Mouse (Mus musculus) embryonic facial prominence, embryonic 11.5 days (tissue): Measurements from ENCODE around the gene Dusp3. TPM values are rescaled to one million over a fixed set of nuclear protein-coding genes. Genes with fewer than 3 reads are reported as not detected.

Source experiments
- ATAC-seq: fragments of 200-750 bp; cut with Nextera tagmentation; replicated peaks from 2 replicates; pipeline ENCODE4 v1.8.0; 2017; ENCODE audit warnings: low read depth; ENCODE audit not compliant: insufficient number of reproducible peaks, low FRiP score, low TSS enrichment
- DNase-seq: peaks from one replicate; pipeline ENCODE4 v3.0.0-alpha.2; 2015; ENCODE audit warnings: low spot score
- H3K27ac ChIP-seq: fragments of 300-500 bp; sonication (generic); replicated peaks from 2 replicates; pipeline ENCODE4 v1.5.1; 2014; ENCODE audit warnings: mild to moderate bottlenecking, low read depth, low read length, control low read depth
- H3K27me3 ChIP-seq: fragments of 300-500 bp; sonication (generic); 2 replicates; pipeline ENCODE4 v1.6.1; 2014; ENCODE audit warnings: mild to moderate bottlenecking, low read length, moderate library complexity, mixed read lengths; ENCODE audit not compliant: control insufficient read depth, insufficient read depth
- H3K36me3 ChIP-seq: fragments of 300-500 bp; sonication (generic); replicated peaks from 2 replicates; pipeline ENCODE4 v1.6.1; 2014; ENCODE audit warnings: low read depth, mild to moderate bottlenecking, low read length, moderate library complexity, mixed read lengths; ENCODE audit not compliant: control insufficient read depth, insufficient read depth
- H3K4me1 ChIP-seq: fragments of 300-500 bp; sonication (generic); 2 replicates; pipeline ENCODE4 v1.6.1; 2014; ENCODE audit warnings: low read length, mixed read lengths; ENCODE audit not compliant: control insufficient read depth, insufficient read depth
- H3K4me2 ChIP-seq: fragments of 300-500 bp; sonication (generic); 2 replicates; pipeline ENCODE4 v1.6.1; 2014; ENCODE audit warnings: low read depth, mild to moderate bottlenecking, control low read depth, low read length, moderate library complexity
- H3K4me3 ChIP-seq: fragments of 300-500 bp; sonication (generic); 2 replicates; pipeline ENCODE4 v1.5.1; 2014; ENCODE audit warnings: low read depth, low read length, control low read depth
- H3K9ac ChIP-seq: fragments of 300-500 bp; sonication (generic); replicated peaks from 2 replicates; pipeline ENCODE4 v1.6.1; 2014; ENCODE audit warnings: mild to moderate bottlenecking, control low read depth, low read length
- H3K9me3 ChIP-seq: fragments of 300-500 bp; sonication (generic); replicated peaks from 2 replicates; pipeline ENCODE4 v1.6.1; 2016; ENCODE audit warnings: mild to moderate bottlenecking, low read length, inconsistent platforms, mixed read lengths; ENCODE audit not compliant: control insufficient read depth
- WGBS: fragments of 180-500 bp; shearing (Covaris S2); extraction: QIAGEN DNeasy Blood & Tissue Kit; methylation state at CpG from one replicate; pipeline ENCODE4 v1.1.7; 2014; 5-methylcytosine and 5-hydroxymethylcytosine counted together
- polyA plus RNA-seq: library from polyadenylated mRNA; unstranded; fragments of >200 nt; fragmentation: Nextera tagmentation; extraction: Ambion mirVana; gene quantifications from 2 replicates; pipeline ENCODE4 v1.2.1, GENCODE M21; 2014

Dusp3 gene
- polyA plus RNA-seq, 1 experiment from 2014 or later = 11.3 TPM

DNA sequence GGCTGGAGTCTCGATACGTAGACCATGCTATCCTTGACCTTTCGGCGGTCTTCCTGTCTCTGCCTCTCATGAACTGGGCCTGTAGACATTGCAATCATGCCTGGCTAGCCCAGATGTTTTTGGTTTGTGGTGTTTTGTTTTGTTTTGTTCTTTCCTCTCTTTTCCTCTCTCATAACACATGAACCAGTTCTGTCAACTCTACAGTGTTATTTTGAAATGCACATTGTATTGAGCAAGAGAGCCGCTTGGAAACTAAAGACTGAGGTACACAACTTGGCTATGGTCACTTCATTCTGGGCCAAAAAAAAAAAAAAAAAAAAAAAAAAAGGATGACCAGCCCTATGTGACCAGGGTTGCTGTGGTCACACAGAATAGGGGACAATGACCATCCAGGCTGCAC, 14.2 kb downstream of the Dusp3 start:
- Histone ChIP-seq H3K36me3 (no peaks in the 10 kb centered on the region), H3K27me3 (no peaks in the 10 kb centered on the region), H3K9me3 (no peaks in the 10 kb centered on the region), H3K4me1 (no peaks in the 10 kb centered on the region), H3K27ac (no peak overlapping the region), H3K4me3 (no peak overlapping the region), H3K9ac (no peak overlapping the region), H3K4me2 (no peak overlapping the region)
- no peak for DNase-seq
- no peak for ATAC-seq
- WGBS = 87% methylated on average over 5 of the region's 5 CpGs

GRCm38 (mm10) chr11:101972097-101972496, 14.7 kb downstream of the Dusp3 start:
- Histone ChIP-seq H3K9ac (no peak overlapping the region), H3K36me3 (no peaks in the 10 kb centered on the region), H3K27ac (no peak overlapping the region), H3K4me1 (0 out of 2 replicates have a peak, but pooled peaks cover under 1% of the 10 kb centered on the region), H3K4me2 (no peak overlapping the region), H3K9me3 (no peaks in the 10 kb centered on the region), H3K4me3 (no peak overlapping the region), H3K27me3 (no peaks in the 10 kb centered on the region)
- DNase-seq (no peak), ATAC-seq (no peak)
- 75% methylated on average over 3 of the region's 3 CpGs for WGBS

- H3K4me2 ChIP-seq = no peak overlapping the region
- no peak for DNase-seq
- H3K9me3 ChIP-seq = no peaks in the 10 kb centered on the region
- no peaks in the 10 kb centered on the region for H3K36me3 ChIP-seq
- no peak overlapping the region for H3K27ac ChIP-seq
- ATAC-seq = no peak
- WGBS = 42% methylated on average over 3 of the region's 3 CpGs
- 0 out of 2 replicates have a peak, but pooled peaks cover 2% of the 10 kb centered on the region for H3K4me1 ChIP-seq
- H3K9ac ChIP-seq = no peak overlapping the region
- H3K4me3 ChIP-seq = no peak overlapping the region
- no peaks in the 10 kb centered on the region; the same call in 1 of the 2 replicates for H3K27me3 ChIP-seq
Measured at GRCm38 (mm10) chr11:101971410-101971809, 15.4 kb downstream of the Dusp3 start.

DNA sequence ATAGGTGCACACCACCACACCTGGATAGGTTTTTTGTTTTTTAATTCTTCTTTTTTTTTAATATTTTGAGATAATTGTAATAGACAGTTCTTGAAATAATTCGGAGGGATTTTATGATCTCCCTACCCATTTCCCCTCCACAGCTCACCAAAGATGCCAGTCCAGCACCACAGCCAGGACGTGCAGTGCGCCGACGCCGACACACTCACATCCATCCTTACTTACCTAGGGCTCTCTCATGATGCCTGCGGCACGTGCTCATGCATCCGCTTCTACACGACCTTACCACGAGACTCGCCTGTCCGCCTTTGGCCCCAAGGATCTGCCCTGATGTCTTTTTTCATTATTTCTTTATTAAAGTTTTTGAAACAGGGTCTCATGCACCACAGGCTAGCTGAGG, 17.0 kb downstream of the Dusp3 start:
- peaks cover 12% of the 10 kb centered on the region for H3K27me3 ChIP-seq
- 82% methylated on average over 13 of the region's 13 CpGs for WGBS
- H3K36me3 ChIP-seq = no peaks in the 10 kb centered on the region
- no peak overlapping the region for H3K4me2 ChIP-seq
- H3K9me3 ChIP-seq = no peaks in the 10 kb centered on the region
- H3K4me1 ChIP-seq = peaks cover 2% of the 10 kb centered on the region; the same call in 1 of the 2 replicates
- no peak overlapping the region for H3K27ac ChIP-seq
- ATAC-seq = no peak
- no peak overlapping the region for H3K4me3 ChIP-seq
- no peak overlapping the region for H3K9ac ChIP-seq
- DNase-seq = no peak

- Histone ChIP-seq H3K27me3 (peaks cover 21% of the 10 kb centered on the region), H3K9ac (no peak overlapping the region), H3K4me2 (no peak overlapping the region), H3K27ac (no peak overlapping the region), H3K36me3 (no peaks in the 10 kb centered on the region), H3K4me3 (no peak overlapping the region), H3K4me1 (peaks cover 4% of the 10 kb centered on the region; the same call in 1 of the 2 replicates), H3K9me3 (no peaks in the 10 kb centered on the region)
- 0% methylated on average over 5 of the region's 5 CpGs for WGBS
- peak; percentile 91 for DNase-seq
- no peak for ATAC-seq
Measured at GRCm38 (mm10) chr11:101968791-101969190, 18.0 kb downstream of the Dusp3 start.

DNA sequence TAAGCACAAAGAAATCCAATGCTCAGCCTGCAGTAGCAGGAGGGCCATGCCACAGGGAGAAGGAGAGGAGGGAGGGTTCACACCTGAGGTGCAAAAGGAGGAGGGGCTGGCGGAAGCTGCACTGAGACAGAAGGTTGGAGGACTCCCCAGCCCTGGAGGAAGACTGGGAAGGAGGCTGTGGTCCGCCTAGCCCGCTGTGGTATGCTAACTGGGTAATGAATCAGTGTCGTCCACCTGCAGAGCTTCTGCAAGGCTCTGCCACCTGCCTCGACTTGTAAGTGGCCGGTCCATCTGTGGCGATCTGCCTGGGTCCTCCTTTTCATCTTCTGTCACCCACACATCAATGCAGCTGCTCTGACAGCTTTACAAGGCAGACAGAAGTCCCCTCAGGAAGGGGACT, 18.5 kb downstream of the Dusp3 start:
- H3K4me3 ChIP-seq = no peak overlapping the region
- no peaks in the 10 kb centered on the region for H3K9me3 ChIP-seq
- H3K4me1 ChIP-seq = peaks cover 8% of the 10 kb centered on the region; the same call in 1 of the 2 replicates
- ATAC-seq = no peak
- DNase-seq = peak; percentile 12
- peaks cover 26% of the 10 kb centered on the region for H3K27me3 ChIP-seq
- no peak overlapping the region for H3K9ac ChIP-seq
- no peaks in the 10 kb centered on the region for H3K36me3 ChIP-seq
- H3K27ac ChIP-seq = no peak overlapping the region
- H3K4me2 ChIP-seq = no peak overlapping the region
- 12% methylated on average over 7 of the region's 7 CpGs for WGBS

DNA sequence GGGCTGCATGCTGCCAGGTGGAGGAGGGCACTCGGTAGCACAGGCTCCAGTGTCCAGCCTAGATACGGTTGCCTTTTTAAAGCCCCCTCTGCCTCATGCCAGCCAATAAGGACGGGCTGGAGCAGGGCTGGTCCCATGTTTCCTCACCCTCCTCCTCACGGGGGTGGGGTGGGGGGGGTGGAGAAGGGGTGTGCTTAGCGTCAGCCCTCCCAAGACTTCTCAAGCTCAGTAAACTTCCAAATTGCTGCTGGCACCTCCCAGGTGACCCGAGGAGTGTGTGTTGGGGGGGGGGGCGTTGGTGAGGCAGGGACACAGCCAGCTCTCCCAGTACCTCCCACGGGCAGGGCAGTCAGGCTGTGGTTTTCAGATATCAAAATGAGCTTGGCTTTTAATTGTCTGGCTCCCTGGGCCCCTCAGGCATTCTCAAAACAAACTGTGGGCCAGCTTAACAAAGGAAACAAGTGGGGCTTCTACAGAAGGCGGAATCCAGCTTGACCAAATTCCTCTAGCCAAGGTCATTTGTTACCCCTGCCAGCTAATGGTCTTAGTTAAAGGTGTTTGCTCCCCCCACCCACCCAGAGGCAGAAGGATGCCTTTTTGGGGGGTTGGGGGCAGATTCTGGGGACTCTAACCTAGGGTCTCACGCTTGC, 19.7 kb downstream of the Dusp3 start, which contains the start of gene Sost:
Sost (minus strand) TSS at position 51 of the 650 bp plus-strand sequence.
- Histone ChIP-seq H3K27me3 (peaks cover 31% of the 10 kb centered on the region), H3K27ac (no peak within 1 kb of the TSS), H3K4me1 (peaks cover 8% of the 10 kb centered on the region; the same call in 1 of the 2 replicates), H3K36me3 (no peaks in the 10 kb centered on the region), H3K4me3 (no peak within 1 kb of the TSS), H3K9ac (no peak within 1 kb of the TSS), H3K9me3 (no peaks in the 10 kb centered on the region), H3K4me2 (no peak within 1 kb of the TSS)
- DNase-seq (no peak), ATAC-seq (no peak)
- 18% methylated on average over 9 of the region's 10 CpGs for WGBS

- H3K27ac ChIP-seq = no peak overlapping the region
- H3K4me1 ChIP-seq = peaks cover 8% of the 10 kb centered on the region; the same call in 1 of the 2 replicates
- no peak overlapping the region for H3K4me2 ChIP-seq
Measured at GRCm38 (mm10) chr11:101965553-101965952, 21.3 kb downstream of the Dusp3 start.

More at GRCm38 (mm10) chr11:101965553-101965952, 21.3 kb downstream of the Dusp3 start:
- DNase-seq (no peak), ATAC-seq (no peak)
- Histone ChIP-seq H3K9me3 (no peaks in the 10 kb centered on the region), H3K27me3 (peaks cover 42% of the 10 kb centered on the region), H3K9ac (no peak overlapping the region), H3K36me3 (no peaks in the 10 kb centered on the region), H3K4me3 (no peak overlapping the region)
- 9% methylated on average over 2 of the region's 2 CpGs for WGBS
